Mouse (Mus musculus): ENCODE data around the gene Oprm1. TPM values are rescaled to one million over a fixed set of nuclear protein-coding genes. Genes with fewer than 3 reads are reported as not detected.
"Not testable (repeated sequence)": the region's sequence is repeated elsewhere in the genome, so short reads cannot be mapped to it uniquely, and the experiment has no call there.

Gene Oprm1
- polyA plus RNA-seq, 1 experiment from 2014 or later, result 0.07 TPM

- WGBS (ENCODE audit: insufficient replicate concordance), result 45% methylated on average over 1 of the region's 1 CpGs
Observed at GRCm38 (mm10) chr10:6842225-6842624, 83.9 kb downstream of the Oprm1 start.

GRCm38 (mm10) chr10:6846283-6846682 is 88.0 kb downstream of the Oprm1 start:
- no peak overlapping the region for H3K27ac ChIP-seq (ENCODE audit: low read length)
- no peaks in the 10 kb centered on the region for H3K4me1 ChIP-seq (ENCODE audit: control insufficient read depth, low read depth, low read length)
- ATAC-seq (ENCODE audit: low read depth), result no peak
- no peaks in the 10 kb centered on the region for H3K27me3 ChIP-seq (ENCODE audit: control insufficient read depth, insufficient read depth, low read depth, low read length)
- 64% methylated on average over 1 of the region's 1 CpGs for WGBS (ENCODE audit: insufficient replicate concordance)
- no peak overlapping the region for H3K4me3 ChIP-seq (ENCODE audit: low read depth, low read length)
- no peaks in the 10 kb centered on the region for H3K9me3 ChIP-seq (replicated peaks; ENCODE audit: control insufficient read depth, low read length)
- no peak overlapping the region for H3K9ac ChIP-seq (ENCODE audit: low read depth, low read length)
- no peak overlapping the region for H3K4me2 ChIP-seq (ENCODE audit: low read depth, low read length)
- no peaks in the 10 kb centered on the region for H3K36me3 ChIP-seq (ENCODE audit: control insufficient read depth, insufficient read depth)

More at GRCm38 (mm10) chr10:6842225-6842624, 83.9 kb downstream of the Oprm1 start:
- no peak overlapping the region for H3K4me2 ChIP-seq (ENCODE audit: low read depth, low read length)
- no peaks in the 10 kb centered on the region for H3K4me1 ChIP-seq (ENCODE audit: control insufficient read depth, low read depth, low read length)
- ATAC-seq (ENCODE audit: low read depth), result no peak
- no peaks in the 10 kb centered on the region for H3K9me3 ChIP-seq (replicated peaks; ENCODE audit: control insufficient read depth, low read length)
- H3K36me3 ChIP-seq (ENCODE audit: control insufficient read depth, insufficient read depth), result no peaks in the 10 kb centered on the region
- no peak overlapping the region for H3K27ac ChIP-seq (ENCODE audit: low read length)
- H3K9ac ChIP-seq (ENCODE audit: low read depth, low read length), result no peak overlapping the region
- H3K27me3 ChIP-seq (ENCODE audit: control insufficient read depth, insufficient read depth, low read depth, low read length), result no peaks in the 10 kb centered on the region
- H3K4me3 ChIP-seq (ENCODE audit: low read depth, low read length), result no peak overlapping the region

- H3K27me3 ChIP-seq (ENCODE audit: control insufficient read depth, insufficient read depth, low read depth, low read length), result no peaks in the 10 kb centered on the region
- H3K36me3 ChIP-seq (ENCODE audit: control insufficient read depth, insufficient read depth), result no peaks in the 10 kb centered on the region
- H3K27ac ChIP-seq (ENCODE audit: low read length), result no peak overlapping the region
- H3K4me2 ChIP-seq (ENCODE audit: low read depth, low read length), result no peak overlapping the region
- WGBS (ENCODE audit: insufficient replicate concordance), result 52% methylated on average over 7 of the region's 7 CpGs
- H3K9me3 ChIP-seq (replicated peaks; ENCODE audit: control insufficient read depth, low read length), result no peaks in the 10 kb centered on the region
- no peaks in the 10 kb centered on the region for H3K4me1 ChIP-seq (ENCODE audit: control insufficient read depth, low read depth, low read length)
- no peak overlapping the region for H3K4me3 ChIP-seq (ENCODE audit: low read depth, low read length)
- no peak for ATAC-seq (ENCODE audit: low read depth)
- H3K9ac ChIP-seq (ENCODE audit: low read depth, low read length), result no peak overlapping the region
Observed at GRCm38 (mm10) chr10:6848162-6848754, 90.0 kb downstream of the Oprm1 start.

GRCm38 (mm10) chr10:6848834-6849233 is 90.5 kb downstream of the Oprm1 start:
- WGBS (ENCODE audit: insufficient replicate concordance), result 57% methylated on average over 2 of the region's 2 CpGs
- Histone ChIP-seq H3K9me3 (replicated peaks; ENCODE audit: control insufficient read depth, low read length) (no peaks in the 10 kb centered on the region), H3K4me3 (ENCODE audit: low read depth, low read length) (no peak overlapping the region), H3K27ac (ENCODE audit: low read length) (no peak overlapping the region), H3K4me2 (ENCODE audit: low read depth, low read length) (no peak overlapping the region), H3K9ac (ENCODE audit: low read depth, low read length) (no peak overlapping the region), H3K27me3 (ENCODE audit: control insufficient read depth, insufficient read depth, low read depth, low read length) (no peaks in the 10 kb centered on the region), H3K4me1 (ENCODE audit: control insufficient read depth, low read depth, low read length) (no peaks in the 10 kb centered on the region), H3K36me3 (ENCODE audit: control insufficient read depth, insufficient read depth) (no peaks in the 10 kb centered on the region)
- no peak for ATAC-seq (ENCODE audit: low read depth)

- no peak overlapping the region for H3K4me2 ChIP-seq (ENCODE audit: low read depth, low read length)
Observed at GRCm38 (mm10) chr10:6855812-6856211, 97.5 kb downstream of the Oprm1 start.

GRCm38 (mm10) chr10:6871418-6872072 is 113.2 kb downstream of the Oprm1 start:
- H3K27me3 ChIP-seq (ENCODE audit: control insufficient read depth, insufficient read depth, low read depth, low read length), result no peaks in the 10 kb centered on the region
- no peaks in the 10 kb centered on the region for H3K36me3 ChIP-seq (ENCODE audit: control insufficient read depth, insufficient read depth)
- H3K4me1 ChIP-seq (ENCODE audit: control insufficient read depth, low read depth, low read length), result no peaks in the 10 kb centered on the region
- H3K4me3 ChIP-seq (ENCODE audit: low read depth, low read length), result no peak overlapping the region
- H3K9me3 ChIP-seq (replicated peaks; ENCODE audit: control insufficient read depth, low read length), result no peaks in the 10 kb centered on the region
- no peak overlapping the region for H3K27ac ChIP-seq (ENCODE audit: low read length)
- no peak for ATAC-seq (ENCODE audit: low read depth)
- no peak overlapping the region for H3K4me2 ChIP-seq (ENCODE audit: low read depth, low read length)
- WGBS (ENCODE audit: insufficient replicate concordance), result 65% methylated on average over 7 of the region's 7 CpGs
- no peak overlapping the region for H3K9ac ChIP-seq (ENCODE audit: low read depth, low read length)

More at GRCm38 (mm10) chr10:6855812-6856211, 97.5 kb downstream of the Oprm1 start:
- Histone ChIP-seq H3K27ac (ENCODE audit: low read length) (no peak overlapping the region), H3K9me3 (replicated peaks; ENCODE audit: control insufficient read depth, low read length) (no peaks in the 10 kb centered on the region), H3K36me3 (ENCODE audit: control insufficient read depth, insufficient read depth) (no peaks in the 10 kb centered on the region), H3K4me1 (ENCODE audit: control insufficient read depth, low read depth, low read length) (no peaks in the 10 kb centered on the region), H3K4me3 (ENCODE audit: low read depth, low read length) (no peak overlapping the region), H3K27me3 (ENCODE audit: control insufficient read depth, insufficient read depth, low read depth, low read length) (no peaks in the 10 kb centered on the region), H3K9ac (ENCODE audit: low read depth, low read length) (no peak overlapping the region)
- WGBS (ENCODE audit: insufficient replicate concordance), result 67% methylated on average over 3 of the region's 3 CpGs
- ATAC-seq (ENCODE audit: low read depth), result no peak

GRCm38 (mm10) chr10:6873917-6874316 is 115.6 kb downstream of the Oprm1 start:
- Histone ChIP-seq H3K36me3 (ENCODE audit: control insufficient read depth, insufficient read depth) (no peaks in the 10 kb centered on the region), H3K4me3 (ENCODE audit: low read depth, low read length) (no peak overlapping the region), H3K9me3 (replicated peaks; ENCODE audit: control insufficient read depth, low read length) (no peaks in the 10 kb centered on the region), H3K27ac (ENCODE audit: low read length) (no peak overlapping the region), H3K4me1 (ENCODE audit: control insufficient read depth, low read depth, low read length) (no peaks in the 10 kb centered on the region), H3K4me2 (ENCODE audit: low read depth, low read length) (no peak overlapping the region), H3K9ac (ENCODE audit: low read depth, low read length) (no peak overlapping the region), H3K27me3 (ENCODE audit: control insufficient read depth, insufficient read depth, low read depth, low read length) (no peaks in the 10 kb centered on the region)
- 38% methylated on average over 1 of the region's 1 CpGs for WGBS (ENCODE audit: insufficient replicate concordance)
- ATAC-seq (ENCODE audit: low read depth), result no peak

- Histone ChIP-seq H3K27ac (ENCODE audit: low read length) (no peak overlapping the region), H3K4me3 (ENCODE audit: low read depth, low read length) (no peak overlapping the region), H3K9me3 (replicated peaks; ENCODE audit: control insufficient read depth, low read length) (no peaks in the 10 kb centered on the region), H3K27me3 (ENCODE audit: control insufficient read depth, insufficient read depth, low read depth, low read length) (no peaks in the 10 kb centered on the region), H3K4me1 (ENCODE audit: control insufficient read depth, low read depth, low read length) (no peaks in the 10 kb centered on the region), H3K4me2 (ENCODE audit: low read depth, low read length) (no peak overlapping the region), H3K36me3 (ENCODE audit: control insufficient read depth, insufficient read depth) (no peaks in the 10 kb centered on the region), H3K9ac (ENCODE audit: low read depth, low read length) (no peak overlapping the region)
- 76% methylated on average over 2 of the region's 2 CpGs for WGBS (ENCODE audit: insufficient replicate concordance)
- ATAC-seq (ENCODE audit: low read depth), result no peak
Observed at GRCm38 (mm10) chr10:6878276-6878881, 120.1 kb downstream of the Oprm1 start.

- not testable (repeated sequence) for H3K27ac ChIP-seq (ENCODE audit: low read length)
Observed at GRCm38 (mm10) chr10:6882041-6882440, 123.7 kb downstream of the Oprm1 start.

More at GRCm38 (mm10) chr10:6882041-6882440, 123.7 kb downstream of the Oprm1 start:
- H3K36me3 ChIP-seq (ENCODE audit: control insufficient read depth, insufficient read depth); ATAC-seq (ENCODE audit: low read depth); H3K4me2 ChIP-seq (ENCODE audit: low read depth, low read length); H3K4me1 ChIP-seq (ENCODE audit: control insufficient read depth, low read depth, low read length); H3K4me3 ChIP-seq (ENCODE audit: low read depth, low read length); H3K9ac ChIP-seq (ENCODE audit: low read depth, low read length); H3K9me3 ChIP-seq (replicated peaks; ENCODE audit: control insufficient read depth, low read length); H3K27me3 ChIP-seq (ENCODE audit: control insufficient read depth, insufficient read depth, low read depth, low read length): not testable (repeated sequence)
- 74% methylated on average over 1 of the region's 1 CpGs for WGBS (ENCODE audit: insufficient replicate concordance)

Data from liver, embryonic 16.5 days (tissue).